Mouse (Mus musculus) CD4-positive, CD25-positive, alpha-beta regulatory T cell, adult 2 months (primary cell): Measurements from ENCODE around the gene Tle4.
"Not testable (repeated sequence)": the region's sequence is repeated elsewhere in the genome, so short reads cannot be mapped to it uniquely, and the experiment has no call there.

ENCODE experiments used
- DNase-seq: peaks from one replicate; pipeline ENCODE4 v3.0.0-alpha.2; 2012; ENCODE audit warnings: low read depth, low spot score

The Tle4 gene

GRCm38 (mm10) chr19:14597917-14598689 lies at the start of gene Tle4:
Gene Tle4 (minus strand): TSS chr19:14598051.
- DNase-seq: peak; percentile 100

- no peak for DNase-seq
Measured at GRCm38 (mm10) chr19:14645666-14646065, 47.8 kb upstream of the Tle4 start.

DNA sequence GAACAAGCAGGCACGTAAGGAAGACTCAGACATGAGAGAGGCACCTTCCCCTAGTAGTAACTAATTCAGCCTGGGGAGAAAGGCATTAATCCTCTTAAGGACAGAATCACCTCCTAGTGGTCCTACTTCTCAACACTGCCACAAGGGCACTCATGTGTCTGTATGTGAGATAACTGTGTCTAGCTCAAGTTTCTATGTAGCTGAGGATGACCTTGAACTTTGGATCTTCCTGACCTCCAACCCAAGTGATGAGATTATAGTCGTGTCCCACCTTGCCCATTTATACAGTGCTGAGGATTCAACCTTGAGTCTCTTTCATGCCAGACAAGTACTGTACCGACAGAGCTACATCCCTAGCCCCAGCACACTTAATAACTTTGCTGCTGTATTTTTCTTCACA lies 46.9 kb upstream of the Tle4 start:
- DNase-seq: no peak

DNA sequence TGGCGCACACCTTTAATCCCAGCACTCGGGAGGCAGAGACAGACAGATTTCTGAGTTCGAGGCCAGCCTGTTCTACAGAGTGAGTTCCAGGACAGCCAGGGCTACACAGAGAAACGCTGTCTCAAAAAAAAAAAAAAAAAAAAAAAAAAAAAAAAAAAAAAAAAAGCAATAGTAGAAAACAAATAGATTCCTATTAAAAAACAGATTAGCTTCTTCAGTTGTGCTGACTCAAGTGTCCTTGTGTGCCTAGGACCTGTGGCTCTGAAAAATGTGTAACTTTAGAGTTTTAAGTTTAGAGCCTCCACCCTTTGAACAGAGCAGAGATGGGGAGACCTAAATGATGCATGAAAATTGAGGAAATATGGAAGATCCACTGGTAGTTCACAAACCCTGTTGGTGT lies 45.2 kb upstream of the Tle4 start:
- not testable (repeated sequence) for DNase-seq

GRCm38 (mm10) chr19:14642663-14643062 lies 44.8 kb upstream of the Tle4 start:
- no peak for DNase-seq

DNA sequence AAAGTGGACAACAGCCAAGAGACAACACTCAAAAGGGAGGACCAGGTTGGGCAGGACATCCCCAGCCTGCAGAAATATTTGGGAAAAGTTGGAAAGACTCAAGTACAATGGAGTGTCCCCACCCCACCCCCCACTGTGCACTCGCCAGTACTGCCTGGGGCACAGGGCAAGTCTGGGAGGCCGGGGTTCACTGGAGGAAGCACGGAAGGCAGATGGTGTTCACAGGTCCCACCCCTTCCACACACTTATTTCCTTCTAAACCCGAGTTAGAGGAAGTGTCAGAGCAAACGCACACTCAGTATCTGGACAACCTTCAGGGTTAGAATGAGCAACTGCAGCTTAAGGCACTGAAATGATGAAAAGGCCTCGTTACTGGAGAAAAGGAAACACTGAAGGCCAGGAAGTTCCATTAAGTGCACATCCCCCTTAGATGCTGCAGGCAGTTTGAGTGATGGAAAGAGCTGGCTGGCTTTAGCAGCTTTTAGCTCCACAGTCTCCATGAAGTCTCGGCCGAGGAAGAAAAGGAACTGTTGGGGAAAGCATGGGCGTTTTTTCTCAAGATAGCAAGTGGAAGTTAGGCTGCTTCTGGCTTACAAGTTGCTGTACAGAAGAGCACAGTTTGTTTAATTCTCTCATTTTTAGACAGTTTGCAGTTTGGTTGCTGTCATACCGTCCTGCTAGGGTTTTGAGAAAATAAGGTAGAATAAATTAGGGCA lies 37.5 kb upstream of the Tle4 start:
- DNase-seq: peak; percentile 4

DNA sequence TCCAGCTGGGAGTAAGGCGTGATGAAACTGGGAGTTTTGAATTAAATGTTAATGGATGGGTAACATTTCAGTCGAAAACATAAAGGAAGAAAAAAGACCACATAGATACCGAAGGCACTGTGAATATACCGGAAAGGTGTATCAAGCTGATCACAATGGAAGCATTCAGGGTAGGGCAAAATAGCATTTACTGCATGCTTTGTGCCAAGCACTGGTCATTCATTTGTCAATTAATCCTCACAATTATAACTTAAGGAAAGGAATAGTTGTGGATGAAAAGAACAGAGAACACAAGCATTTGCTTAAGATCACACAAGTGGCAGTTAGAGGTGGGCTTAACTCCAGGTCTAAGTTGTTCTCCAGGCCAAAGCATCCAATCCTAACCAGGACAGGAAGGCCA lies 25.5 kb upstream of the Tle4 start:
- no peak for DNase-seq

DNA sequence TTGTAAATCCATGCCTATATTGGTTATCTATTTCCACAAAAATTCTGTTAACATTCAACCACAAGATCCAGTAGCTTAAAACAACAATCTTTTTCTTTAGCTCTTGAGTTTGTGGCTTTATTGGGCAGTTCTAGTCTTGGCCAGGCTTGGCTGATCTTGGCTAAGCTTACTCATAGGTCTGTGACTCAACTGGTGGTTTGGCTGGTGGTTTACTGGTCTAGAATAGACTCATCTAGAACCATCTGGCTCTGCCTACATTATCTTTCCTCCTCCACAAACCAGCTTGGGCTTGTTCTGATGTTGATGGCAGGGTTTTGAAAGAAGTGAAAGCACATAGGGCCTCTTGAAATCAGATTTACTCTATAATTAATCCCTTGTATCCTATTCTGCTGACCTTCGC lies 22.7 kb upstream of the Tle4 start:
- no peak for DNase-seq

DNA sequence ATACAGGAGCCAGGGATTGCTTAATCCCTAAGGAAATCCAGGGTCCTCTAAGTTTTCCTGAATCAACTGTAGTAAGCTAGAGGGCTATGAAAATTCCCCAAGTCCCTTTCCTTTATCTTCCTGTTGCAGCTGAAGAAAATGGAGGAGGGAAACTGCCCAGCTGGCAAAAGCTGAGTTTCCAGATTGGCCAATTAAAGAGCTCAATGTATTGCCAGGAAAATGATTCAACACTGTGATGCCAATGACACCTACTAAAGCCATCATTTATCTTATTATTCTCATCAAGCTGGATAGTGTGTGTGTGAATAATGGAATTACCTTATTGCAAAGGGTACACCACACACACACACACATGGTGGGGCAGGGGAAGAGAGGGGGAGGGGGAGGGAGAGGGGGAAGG lies 22.0 kb upstream of the Tle4 start:
- DNase-seq: no peak

GRCm38 (mm10) chr19:14614816-14615215 lies 17.0 kb upstream of the Tle4 start:
- DNase-seq: no peak

DNA sequence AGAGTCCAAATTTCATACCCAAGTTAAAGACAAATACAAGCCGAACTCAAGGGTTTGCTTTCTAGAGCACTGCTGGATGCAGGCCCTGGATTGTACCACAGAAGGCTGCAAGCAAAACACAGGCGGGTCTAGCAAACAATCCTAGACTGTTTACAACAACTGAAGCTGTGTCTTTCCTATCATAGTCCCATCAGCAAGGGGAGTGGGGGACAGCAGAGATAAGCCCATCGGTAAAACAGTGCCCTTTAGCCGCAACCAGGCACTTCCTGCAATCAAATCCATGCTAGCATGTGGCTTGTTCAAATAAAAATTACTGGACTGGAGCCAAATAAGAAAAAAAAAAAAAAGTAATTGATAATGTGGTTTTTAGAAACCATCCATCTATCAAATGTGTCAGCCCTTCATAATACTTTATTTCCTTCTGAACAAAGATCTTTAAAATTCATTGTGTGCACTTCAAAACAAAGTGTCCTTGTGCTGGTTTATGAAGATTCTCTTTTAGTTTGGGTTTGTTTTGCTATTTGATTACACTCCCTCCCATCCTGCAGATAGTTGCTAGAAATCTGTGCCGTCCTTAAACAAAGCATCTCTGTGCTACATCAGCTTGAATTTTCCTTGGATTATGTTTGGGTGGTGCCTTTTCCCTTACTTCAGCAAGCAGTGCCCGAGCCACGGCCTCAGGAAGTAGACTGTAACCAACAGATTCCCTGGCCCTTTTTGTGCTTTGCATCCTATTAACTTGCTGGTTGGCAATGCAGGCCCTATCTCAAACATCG lies 12.9 kb upstream of the Tle4 start:
- no peak for DNase-seq

DNA sequence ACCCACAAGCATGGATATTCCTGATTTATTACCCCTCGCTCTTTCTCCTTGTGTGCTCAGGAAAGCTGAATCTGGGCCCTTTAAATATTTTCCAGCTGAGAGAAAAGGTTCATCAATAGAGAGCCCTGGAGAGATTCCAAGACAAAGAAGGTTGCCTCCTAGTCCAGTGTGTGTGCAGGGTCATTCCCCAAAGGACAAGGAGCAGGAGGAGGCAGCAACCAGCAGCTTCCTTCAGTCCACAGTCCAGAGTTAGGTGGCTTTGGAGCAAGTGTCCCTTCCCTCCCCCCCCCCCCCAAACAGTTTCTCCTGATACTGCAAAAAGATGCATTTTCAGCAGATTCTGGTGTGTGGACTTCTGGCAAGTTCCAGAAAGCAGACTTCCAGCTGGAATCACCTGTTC lies 3.0 kb upstream of the Tle4 start:
- DNase-seq: no peak

DNA sequence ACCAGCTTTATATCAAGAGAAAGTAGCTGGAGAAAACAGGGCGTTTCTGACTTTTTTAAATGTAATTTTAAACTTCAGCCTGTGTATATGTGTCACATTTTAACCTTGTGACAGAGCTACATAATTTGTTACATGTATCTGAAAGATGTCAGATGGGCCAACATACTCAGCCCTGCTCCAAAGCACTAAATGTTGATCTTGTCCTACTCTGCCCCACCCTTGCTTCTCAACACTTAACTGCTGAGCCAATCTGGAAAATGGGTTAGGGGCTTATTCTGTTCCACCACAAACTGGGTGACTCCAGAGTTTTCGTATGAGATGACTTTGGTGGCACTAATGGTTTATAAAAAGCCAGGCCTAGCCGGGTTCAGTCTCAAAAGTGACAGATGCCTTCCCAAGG lies 2.5 kb upstream of the Tle4 start:
- no peak for DNase-seq

DNA sequence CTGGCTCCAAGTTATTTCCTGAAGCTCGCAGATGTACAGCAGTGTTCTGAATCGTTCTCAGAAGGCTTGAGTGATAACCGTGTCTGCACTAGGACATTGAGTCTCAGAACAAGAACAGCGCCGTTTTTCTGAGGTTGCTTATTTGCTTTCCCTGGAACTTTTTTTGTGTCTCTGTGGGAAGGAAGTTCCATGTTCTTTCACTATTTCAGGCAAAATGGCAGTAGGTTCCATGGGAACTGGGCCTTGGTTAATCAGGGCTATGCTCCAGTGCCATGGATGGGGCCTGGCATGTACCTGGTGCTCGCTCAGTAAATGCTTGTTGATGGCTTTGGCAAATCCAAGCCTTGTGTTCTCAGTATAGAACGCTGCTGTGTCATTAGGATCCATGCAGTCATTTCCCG lies 2.0 kb upstream of the Tle4 start:
- no peak for DNase-seq

GRCm38 (mm10) chr19:14598690-14599288 lies 938 bp upstream of the Tle4 start:
- no peak for DNase-seq

DNA sequence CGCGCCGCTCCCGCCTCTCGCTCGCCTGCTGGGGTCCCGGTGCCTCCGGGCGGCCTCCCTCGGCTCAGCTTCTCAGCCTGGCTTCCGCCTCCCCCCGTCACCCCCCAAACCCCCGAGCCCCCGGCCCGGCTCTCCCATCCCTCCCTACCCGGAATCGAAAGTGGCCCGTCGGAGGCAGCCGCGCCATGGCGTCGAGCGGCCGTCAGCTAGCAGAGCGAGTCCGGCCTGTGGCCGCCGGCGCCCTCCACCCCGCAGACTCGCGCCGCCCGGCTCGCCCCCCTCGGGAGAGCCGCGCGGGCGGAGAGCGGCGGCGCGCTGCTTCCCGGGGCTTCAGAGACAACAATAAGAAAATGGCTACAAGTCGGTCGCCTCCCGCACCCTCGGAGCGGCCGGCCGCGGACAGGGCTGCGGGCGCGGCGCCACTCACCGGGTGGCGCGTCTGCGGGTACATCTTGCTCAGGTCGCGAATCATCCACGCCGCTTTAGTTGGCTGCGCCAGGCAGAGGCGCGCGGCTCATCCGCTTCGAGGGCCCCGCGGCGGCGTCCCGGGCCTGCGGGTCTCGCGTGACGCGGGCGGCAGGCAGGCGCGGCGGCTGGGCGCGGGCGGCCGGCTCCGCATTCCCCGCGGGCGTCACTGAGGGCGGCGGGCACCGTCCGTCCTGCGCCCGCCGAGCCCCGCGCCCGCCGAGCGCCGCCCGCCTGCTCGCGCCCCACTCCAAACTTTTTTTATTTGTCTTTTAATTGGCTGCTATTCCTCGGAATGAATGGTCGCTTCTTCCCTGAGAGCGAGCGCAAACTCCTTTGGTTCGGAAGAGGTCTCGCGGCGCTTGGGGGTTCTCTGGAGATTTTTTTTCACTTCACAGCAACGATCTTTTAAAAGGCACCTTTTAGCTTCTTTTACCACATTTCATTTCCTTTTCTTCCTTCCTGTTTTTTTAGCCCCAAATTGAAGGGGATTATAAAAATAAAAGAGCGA lies 622 bp downstream of the Tle4 start:
- DNase-seq: peak; percentile 74

DNA sequence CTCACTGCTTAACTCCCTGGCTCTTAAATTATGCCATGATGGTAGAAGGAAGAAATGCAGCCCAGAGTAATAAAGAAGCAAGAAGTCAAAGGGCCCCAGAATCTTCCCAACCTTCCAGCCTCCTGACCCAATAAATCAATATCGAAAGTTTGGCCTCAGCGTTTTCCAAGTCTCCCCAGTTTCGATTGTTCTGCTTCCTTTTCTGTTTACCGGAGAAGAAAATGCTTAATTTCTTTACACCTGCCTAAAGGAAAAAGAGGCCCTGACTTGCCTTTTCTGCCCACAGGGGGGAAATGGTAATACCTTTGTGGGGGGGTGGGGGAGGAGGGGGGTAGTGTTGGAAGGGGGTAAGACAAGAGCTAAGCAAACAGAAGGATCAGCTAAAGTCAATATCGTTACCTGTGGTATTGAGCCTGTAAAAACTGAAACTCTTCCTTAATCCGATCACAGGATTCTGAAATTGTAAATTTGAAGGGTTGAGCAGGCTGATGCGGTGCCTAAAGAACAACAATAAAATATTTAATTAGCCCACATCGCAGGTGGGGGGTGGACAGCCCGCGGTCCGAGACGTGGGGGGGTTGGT lies 1.4 kb downstream of the Tle4 start:
- DNase-seq: peak; percentile 49

- DNase-seq: no peak
Measured at GRCm38 (mm10) chr19:14595390-14595997, 2.4 kb downstream of the Tle4 start.

DNA sequence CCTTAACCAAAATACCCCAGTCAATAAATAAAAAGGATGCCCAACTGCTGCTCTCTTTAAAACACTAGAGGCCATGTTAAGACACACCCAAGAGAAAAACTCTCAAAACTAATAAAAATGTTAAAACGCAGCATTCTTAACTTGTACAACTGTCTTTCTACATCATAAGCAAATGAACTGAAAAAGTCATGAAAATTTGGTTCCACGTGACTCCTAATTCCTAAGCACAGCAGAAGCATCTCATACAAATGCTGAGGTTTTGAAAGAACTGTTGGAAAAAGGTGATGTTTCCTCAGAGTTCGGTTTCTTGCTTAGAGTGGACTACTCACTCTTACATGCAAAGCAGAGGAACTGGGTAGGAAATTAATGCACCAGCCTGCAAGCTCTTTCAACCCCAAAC lies 3.3 kb downstream of the Tle4 start:
- DNase-seq: no peak
